22 mouse cellular contexts compared by ENCODE assay signal in genomic region chr13:48171994-48172393, GRCm38 (mm10).
DNase-seq lines count a peak whose midpoint lies in the region; ATAC-seq lines count a peak whose summit lies in the region.
"Had no signal": no experiment of that assay in that cellular context is flagged by ENCODE, and none has a peak within 500 bp of the region (broad histone marks: within the 10 kb centered on the region; RNA-seq: fewer than 3 reads in every experiment).

No protein-coding gene starts in this region.

- no peaks in the 10 kb centered on the region for H3K27me3 ChIP-seq in hindbrain, embryonic 12.5 days
- H3K27me3 ChIP-seq in hindbrain, embryonic 14.5 days (ENCODE audit: control insufficient read depth, insufficient read depth, low read length) = no peaks in the 10 kb centered on the region
- no peaks in the 10 kb centered on the region for H3K27me3 ChIP-seq in forebrain, embryonic 12.5 days
- no peaks in the 10 kb centered on the region for H3K27me3 ChIP-seq in midbrain, embryonic 12.5 days
- H3K27me3 ChIP-seq: liver, embryonic 12.5 days had no signal

- 32% methylated on average over 3 of the region's 3 CpGs for WGBS in hindbrain, embryonic 12.5 days
- 25% methylated on average over 3 of the region's 3 CpGs for WGBS in hindbrain, embryonic 14.5 days
- 12% methylated on average over 3 of the region's 3 CpGs for WGBS in forebrain, embryonic 12.5 days
- 31% methylated on average over 3 of the region's 3 CpGs for WGBS in midbrain, embryonic 12.5 days

- no peak overlapping the region for H3K4me3 ChIP-seq in hindbrain, embryonic 12.5 days
- H3K4me3 ChIP-seq in hindbrain, embryonic 14.5 days (replicated peaks; ENCODE audit: low read length) = no peak overlapping the region
- no peak overlapping the region for H3K4me3 ChIP-seq in forebrain, embryonic 12.5 days (replicated peaks)
- no peak overlapping the region for H3K4me3 ChIP-seq in midbrain, embryonic 12.5 days
- H3K4me3 ChIP-seq: gastrocnemius, adult 2 months; heart, embryonic 10.5 days; left cerebral cortex, adult 2 months; liver, embryonic 12.5 days had no signal

- peaks cover 11% of the 10 kb centered on the region; the same call in 1 of the 2 replicates for H3K4me1 ChIP-seq in hindbrain, embryonic 12.5 days
- H3K4me1 ChIP-seq in hindbrain, embryonic 14.5 days (replicated peaks; ENCODE audit: control insufficient read depth, insufficient read depth, low read length) = peaks cover 16% of the 10 kb centered on the region; the same call in 1 of the 2 replicates
- H3K4me1 ChIP-seq in forebrain, embryonic 12.5 days = peaks cover 37% of the 10 kb centered on the region
- peaks cover 38% of the 10 kb centered on the region for H3K4me1 ChIP-seq in midbrain, embryonic 12.5 days
- H3K4me1 ChIP-seq: liver, embryonic 12.5 days had no signal

- no peaks in the 10 kb centered on the region for H3K9me3 ChIP-seq in hindbrain, embryonic 12.5 days (replicated peaks)
- H3K9me3 ChIP-seq in hindbrain, embryonic 14.5 days (ENCODE audit: control insufficient read depth, low read length) = no peaks in the 10 kb centered on the region
- H3K9me3 ChIP-seq in forebrain, embryonic 12.5 days = no peaks in the 10 kb centered on the region
- H3K9me3 ChIP-seq in midbrain, embryonic 12.5 days = no peaks in the 10 kb centered on the region
- H3K9me3 ChIP-seq: heart, embryonic 10.5 days; liver, embryonic 12.5 days had no signal

- H3K9ac ChIP-seq in hindbrain, embryonic 12.5 days = no peak overlapping the region
- H3K9ac ChIP-seq in hindbrain, embryonic 14.5 days = no peak overlapping the region
- H3K9ac ChIP-seq in forebrain, embryonic 12.5 days = no peak overlapping the region
- no peak overlapping the region for H3K9ac ChIP-seq in midbrain, embryonic 12.5 days (replicated peaks)
- H3K9ac ChIP-seq: liver, embryonic 12.5 days had no signal

- H3K4me2 ChIP-seq in hindbrain, embryonic 12.5 days (replicated peaks) = no peak overlapping the region
- no peak overlapping the region for H3K4me2 ChIP-seq in hindbrain, embryonic 14.5 days (replicated peaks)
- peak overlapping the region; percentile 32; the same call in 1 of the 2 replicates for H3K4me2 ChIP-seq in forebrain, embryonic 12.5 days
- H3K4me2 ChIP-seq in midbrain, embryonic 12.5 days (replicated peaks) = peak overlapping the region; percentile 26
- H3K4me2 ChIP-seq: liver, embryonic 12.5 days had no signal

- H3K27ac ChIP-seq in hindbrain, embryonic 12.5 days = peak overlapping the region; percentile 31; the same call in 1 of the 2 replicates
- no peak overlapping the region for H3K27ac ChIP-seq in hindbrain, embryonic 14.5 days
- H3K27ac ChIP-seq in forebrain, embryonic 12.5 days = peak overlapping the region; percentile 88
- H3K27ac ChIP-seq in midbrain, embryonic 12.5 days (replicated peaks) = peak overlapping the region; percentile 61
- H3K27ac ChIP-seq: gastrocnemius, adult 2 months; heart, embryonic 10.5 days; left cerebral cortex, adult 2 months; liver, embryonic 12.5 days had no signal

- H3K36me3 ChIP-seq in hindbrain, embryonic 12.5 days = no peaks in the 10 kb centered on the region
- no peaks in the 10 kb centered on the region for H3K36me3 ChIP-seq in hindbrain, embryonic 14.5 days (replicated peaks; ENCODE audit: control insufficient read depth, insufficient read depth)
- H3K36me3 ChIP-seq in forebrain, embryonic 12.5 days (replicated peaks) = no peaks in the 10 kb centered on the region
- no peaks in the 10 kb centered on the region for H3K36me3 ChIP-seq in midbrain, embryonic 12.5 days
- H3K36me3 ChIP-seq: heart, embryonic 10.5 days; liver, embryonic 12.5 days had no signal

- ATAC-seq in hindbrain, embryonic 12.5 days (ENCODE audit: low FRiP score) = 0 out of 2 replicates have a peak, but pooled peaks have one; percentile 22
- ATAC-seq in hindbrain, embryonic 14.5 days (ENCODE audit: low FRiP score) = no peak
- ATAC-seq in forebrain, embryonic 12.5 days (ENCODE audit: low FRiP score) = peak; percentile 31; the same call in 1 of the 2 replicates
- peak; percentile 60 for ATAC-seq in midbrain, embryonic 12.5 days (ENCODE audit: low FRiP score, low read depth)
- ATAC-seq: liver, embryonic 12.5 days had no signal

- DNase-seq in hindbrain, embryonic 14.5 days (ENCODE audit: low spot score) = no peak
- DNase-seq in Muller cell, postnatal 12 days (ENCODE audit: inconsistent ontology term) = peak; percentile 38
- no peak for DNase-seq in testis, postnatal 10 days (ENCODE audit: low spot score)
- no peak for DNase-seq in kidney, adult 8-10 months
- DNase-seq in kidney, postnatal 25 days = no peak
- DNase-seq: adrenal gland, postnatal 10 days; cerebellum, adult 11-12 months; cerebellum, postnatal 14 days; gastrocnemius, adult 2 months; kidney, adult 11 months; kidney, postnatal 10 days; lung, adult 2 months; lung, postnatal 36 days; right cerebral cortex, postnatal 14 days; spleen, adult 18-20 months; thymus, postnatal 4 days had no signal

Comparison
In these comparisons a context has a peak if more than half of its experiments do, and no peak if none do; other contexts are left out.
1. H3K4me2 ChIP-seq: peak in forebrain, embryonic 12.5 days (single experiment) and midbrain, embryonic 12.5 days (single experiment); none in hindbrain, embryonic 12.5 days (single experiment) and hindbrain, embryonic 14.5 days (single experiment).